Mouse (Mus musculus): Measurements from ENCODE around the gene Timeless. TPM values are rescaled to one million over a fixed set of nuclear protein-coding genes. Genes with fewer than 3 reads are reported as not detected.
"Not testable (repeated sequence)": the region's sequence is repeated elsewhere in the genome, so short reads cannot be mapped to it uniquely, and the experiment has no call there.

The Timeless gene
- polyA plus RNA-seq (2015; fragmentation: Nextera tagmentation; extraction: Ambion mirVana), result 32.2 and 34.0 TPM in 2 replicates

DNA sequence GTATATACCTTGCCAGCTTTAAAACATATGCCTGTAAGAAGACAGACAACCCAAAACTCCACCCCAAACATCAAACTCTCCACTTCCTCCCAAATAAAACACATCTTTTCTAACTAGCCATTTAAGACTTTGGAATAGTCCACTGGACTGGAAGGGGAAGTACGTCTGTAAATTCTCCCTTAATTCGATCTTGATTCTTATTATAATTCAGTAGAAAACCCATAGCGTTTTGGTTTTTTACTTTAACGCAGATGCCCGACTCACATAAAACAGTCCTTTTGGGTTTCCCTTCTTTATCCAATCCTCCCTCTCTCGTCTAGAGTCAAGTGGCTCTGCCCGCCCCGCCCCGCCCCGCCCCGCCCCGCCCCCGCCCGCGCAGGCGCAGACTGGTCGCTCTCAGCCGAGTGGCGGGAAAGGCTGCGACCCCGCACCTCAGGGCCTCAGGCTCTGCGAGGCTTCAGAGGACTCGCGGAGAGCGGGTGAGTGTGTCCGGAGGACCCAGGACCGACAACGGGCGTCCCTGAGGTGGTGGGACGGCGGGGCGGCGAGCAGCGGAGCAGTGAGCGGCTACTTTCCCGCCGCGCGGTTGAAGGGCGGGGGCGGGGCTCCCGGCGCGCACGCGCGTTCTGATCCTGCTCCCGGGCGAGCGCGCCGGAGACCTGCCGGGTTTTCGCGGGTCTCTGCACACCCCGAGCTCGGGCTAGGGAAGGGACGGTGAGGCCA is at the start of gene Timeless:
Timeless (plus strand) TSS at position 369 of the 723 bp plus-strand sequence.
- Histone ChIP-seq H3K4me2 (peak within 1 kb of the TSS; percentile 91), H3K4me1 (peaks cover 21% of the 10 kb centered on the region), H3K9ac (peak within 1 kb of the TSS; percentile 92), H3K27me3 (replicated peaks) (no peaks in the 10 kb centered on the region), H3K27ac (replicated peaks) (peak within 1 kb of the TSS; percentile 95), H3K4me3 (peak within 1 kb of the TSS; percentile 75), H3K9me3 (no peaks in the 10 kb centered on the region), H3K36me3 (peaks cover 11% of the 10 kb centered on the region; the same call in 1 of the 2 replicates)
- ATAC-seq (ENCODE audit: extremely low read depth, insufficient number of reproducible peaks, low FRiP score, low TSS enrichment), result peak; percentile 87
- under 1% methylated on average over 52 of the region's 58 CpGs for WGBS

DNA sequence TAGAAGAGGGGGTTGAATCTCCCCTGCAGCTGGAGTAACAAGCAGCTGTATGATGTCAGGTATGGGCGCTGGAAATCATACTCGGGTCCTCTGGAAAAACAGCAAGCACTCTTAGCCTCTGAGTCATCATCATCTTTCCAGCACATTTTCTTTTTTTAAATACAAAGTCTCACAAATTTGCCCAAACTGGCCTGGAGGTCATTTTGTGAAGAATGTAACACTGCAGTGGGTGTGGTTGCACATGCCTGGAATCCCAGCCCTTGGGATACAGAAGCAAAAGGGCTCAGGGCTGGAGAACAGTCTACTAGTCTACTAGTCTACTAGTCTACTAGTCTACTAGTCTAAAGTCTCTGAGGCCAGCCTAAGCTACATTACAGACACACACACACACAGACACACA is 47.6 kb upstream of the Timeless start:
- no peak overlapping the region for H3K27ac ChIP-seq (replicated peaks)

GRCm38 (mm10) chr10:128185277-128185940 is 46.5 kb upstream of the Timeless start:
- H3K9ac ChIP-seq, result no peak overlapping the region
- peaks cover 4% of the 10 kb centered on the region for H3K4me1 ChIP-seq
- no peaks in the 10 kb centered on the region for H3K27me3 ChIP-seq (replicated peaks)
- no peaks in the 10 kb centered on the region for H3K9me3 ChIP-seq
- ATAC-seq (ENCODE audit: extremely low read depth, insufficient number of reproducible peaks, low FRiP score, low TSS enrichment), result no peak
- WGBS, result 67% methylated on average over 6 of the region's 6 CpGs
- H3K4me3 ChIP-seq, result no peak overlapping the region
- no peaks in the 10 kb centered on the region for H3K36me3 ChIP-seq
- no peak overlapping the region for H3K27ac ChIP-seq (replicated peaks)
- no peak overlapping the region for H3K4me2 ChIP-seq

More for the DNA sequence above, 47.6 kb upstream of the Timeless start:
- no peak overlapping the region for H3K4me2 ChIP-seq
- WGBS, result 77% methylated on average over 2 of the region's 2 CpGs
- H3K4me1 ChIP-seq, result peaks cover 15% of the 10 kb centered on the region
- H3K27me3 ChIP-seq (replicated peaks), result no peaks in the 10 kb centered on the region
- no peaks in the 10 kb centered on the region for H3K36me3 ChIP-seq
- no peak overlapping the region for H3K9ac ChIP-seq
- no peak overlapping the region for H3K4me3 ChIP-seq
- no peaks in the 10 kb centered on the region for H3K9me3 ChIP-seq
- no peak for ATAC-seq (ENCODE audit: extremely low read depth, insufficient number of reproducible peaks, low FRiP score, low TSS enrichment)

- Histone ChIP-seq H3K4me1 (peaks cover 3% of the 10 kb centered on the region), H3K9me3 (no peaks in the 10 kb centered on the region), H3K4me3 (no peak overlapping the region), H3K9ac (no peak overlapping the region), H3K4me2 (no peak overlapping the region), H3K27me3 (replicated peaks) (no peaks in the 10 kb centered on the region), H3K36me3 (no peaks in the 10 kb centered on the region), H3K27ac (replicated peaks) (no peak overlapping the region)
- ATAC-seq (ENCODE audit: extremely low read depth, insufficient number of reproducible peaks, low FRiP score, low TSS enrichment), result no peak
- 51% methylated on average over 2 of the region's 2 CpGs for WGBS
Measured at GRCm38 (mm10) chr10:128185959-128186358, 45.9 kb upstream of the Timeless start.

- Histone ChIP-seq H3K9me3 (no peaks in the 10 kb centered on the region), H3K4me1 (peaks cover 3% of the 10 kb centered on the region; the same call in 1 of the 2 replicates), H3K27ac (replicated peaks) (0 out of 2 replicates have a peak overlapping the region, but pooled peaks have one; percentile 1), H3K4me3 (no peak overlapping the region), H3K36me3 (no peaks in the 10 kb centered on the region), H3K4me2 (no peak overlapping the region), H3K27me3 (replicated peaks) (no peaks in the 10 kb centered on the region), H3K9ac (no peak overlapping the region)
- no peak for ATAC-seq (ENCODE audit: extremely low read depth, insufficient number of reproducible peaks, low FRiP score, low TSS enrichment)
- 51% methylated on average over 5 of the region's 5 CpGs for WGBS
Measured at GRCm38 (mm10) chr10:128187181-128187605, 44.7 kb upstream of the Timeless start.

DNA sequence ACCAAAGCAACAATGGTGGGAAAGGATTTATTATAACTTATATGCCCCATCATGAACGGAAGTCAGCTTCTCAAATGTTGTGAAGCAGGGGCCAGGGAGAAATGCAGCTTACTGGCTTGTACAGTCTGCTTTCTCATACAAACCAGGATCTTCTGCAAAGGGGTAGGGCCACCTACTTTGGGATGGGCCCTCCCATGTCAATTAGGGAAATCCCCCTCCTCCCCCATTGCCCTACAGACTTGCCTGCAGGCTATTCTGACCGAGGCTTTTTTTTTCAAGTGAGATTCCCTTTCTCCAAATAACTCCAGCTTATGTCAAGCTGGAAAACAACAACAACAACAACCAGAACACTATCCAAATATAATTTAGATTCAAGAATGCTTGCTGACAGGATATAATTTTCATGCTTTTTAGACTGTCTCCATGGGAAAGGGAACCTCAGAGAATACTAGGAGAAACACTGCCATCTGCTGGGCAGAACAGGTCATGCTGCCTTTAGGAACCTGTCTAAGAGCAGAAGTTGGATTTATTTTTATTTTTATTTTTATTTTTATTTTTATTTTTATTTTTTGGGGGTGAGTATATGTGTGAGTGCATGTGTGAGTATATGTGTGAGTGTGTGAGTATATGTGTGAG is 43.5 kb upstream of the Timeless start:
- Histone ChIP-seq H3K4me1 (peaks cover 3% of the 10 kb centered on the region; the same call in 1 of the 2 replicates), H3K9me3 (no peaks in the 10 kb centered on the region), H3K4me2 (no peak overlapping the region), H3K9ac (no peak overlapping the region), H3K4me3 (no peak overlapping the region), H3K36me3 (no peaks in the 10 kb centered on the region), H3K27me3 (replicated peaks) (no peaks in the 10 kb centered on the region), H3K27ac (replicated peaks) (no peak overlapping the region)
- 49% methylated on average over 2 of the region's 2 CpGs for WGBS
- no peak for ATAC-seq (ENCODE audit: extremely low read depth, insufficient number of reproducible peaks, low FRiP score, low TSS enrichment)

DNA sequence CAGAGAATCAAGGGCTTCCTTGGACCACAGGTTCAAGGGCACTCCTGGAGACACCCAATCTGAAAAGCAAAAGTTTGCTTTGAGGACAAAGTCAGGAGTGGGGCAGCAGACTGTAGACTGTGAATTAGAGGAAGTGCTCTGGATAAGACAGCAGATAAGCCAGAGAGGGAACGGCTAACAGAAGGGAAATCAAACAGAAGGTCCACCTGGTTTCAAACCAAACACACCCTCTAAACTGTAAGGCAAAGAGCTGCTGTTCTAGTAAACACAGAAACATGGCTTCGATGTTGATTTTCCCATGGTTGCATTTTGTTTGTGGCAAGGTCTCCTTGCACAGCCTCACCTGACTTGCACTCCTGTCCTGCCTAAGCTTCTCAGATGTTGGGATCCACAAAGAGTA is 40.4 kb upstream of the Timeless start:
- Histone ChIP-seq H3K4me1 (peaks cover 12% of the 10 kb centered on the region), H3K36me3 (no peaks in the 10 kb centered on the region), H3K27me3 (replicated peaks) (peaks cover 19% of the 10 kb centered on the region), H3K9me3 (no peaks in the 10 kb centered on the region), H3K9ac (no peak overlapping the region), H3K4me3 (no peak overlapping the region), H3K27ac (replicated peaks) (no peak overlapping the region), H3K4me2 (no peak overlapping the region)
- 49% methylated on average over 2 of the region's 2 CpGs for WGBS
- no peak for ATAC-seq (ENCODE audit: extremely low read depth, insufficient number of reproducible peaks, low FRiP score, low TSS enrichment)

DNA sequence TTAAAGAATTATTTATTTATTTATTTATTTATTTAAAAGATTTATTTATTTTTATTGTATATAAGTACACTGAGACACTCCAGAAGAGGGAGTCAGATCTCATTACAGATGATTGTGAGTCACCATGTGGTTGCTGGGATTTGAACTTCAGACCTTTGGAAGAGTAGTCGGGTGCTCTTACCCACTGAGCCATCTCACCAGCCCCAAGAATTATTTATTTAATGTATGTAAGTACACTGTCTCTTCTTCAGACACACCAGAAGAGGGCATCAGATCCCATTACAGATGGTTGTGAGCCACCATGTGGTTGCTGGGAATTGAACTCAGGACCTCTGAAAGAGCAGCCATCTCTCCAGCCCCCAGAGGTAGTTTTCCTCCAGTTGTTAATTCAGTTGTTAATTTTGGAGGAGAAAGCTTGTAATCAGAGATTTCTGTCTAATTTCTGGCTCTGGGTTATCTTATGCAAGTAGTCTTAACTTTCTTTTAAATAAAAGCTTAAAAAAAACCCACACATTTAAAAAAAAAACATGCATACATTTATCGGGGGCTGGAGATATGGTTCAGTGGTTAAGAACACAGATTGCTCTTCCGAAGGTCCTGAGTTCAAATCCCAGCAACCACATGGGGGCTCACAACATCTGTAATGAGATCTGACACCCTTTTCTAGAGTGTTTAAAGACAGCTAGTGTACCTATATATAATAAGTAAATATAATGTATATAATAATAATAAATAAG is 39.7 kb upstream of the Timeless start:
- not testable (repeated sequence) for ATAC-seq (ENCODE audit: extremely low read depth, insufficient number of reproducible peaks, low FRiP score, low TSS enrichment); H3K4me3 ChIP-seq; H3K27ac ChIP-seq (replicated peaks); H3K36me3 ChIP-seq; H3K9ac ChIP-seq; H3K9me3 ChIP-seq; H3K4me2 ChIP-seq
- WGBS, result 89% methylated on average over 3 of the region's 3 CpGs
- peaks cover 26% of the 10 kb centered on the region for H3K27me3 ChIP-seq (replicated peaks)
- peaks cover 12% of the 10 kb centered on the region for H3K4me1 ChIP-seq

DNA sequence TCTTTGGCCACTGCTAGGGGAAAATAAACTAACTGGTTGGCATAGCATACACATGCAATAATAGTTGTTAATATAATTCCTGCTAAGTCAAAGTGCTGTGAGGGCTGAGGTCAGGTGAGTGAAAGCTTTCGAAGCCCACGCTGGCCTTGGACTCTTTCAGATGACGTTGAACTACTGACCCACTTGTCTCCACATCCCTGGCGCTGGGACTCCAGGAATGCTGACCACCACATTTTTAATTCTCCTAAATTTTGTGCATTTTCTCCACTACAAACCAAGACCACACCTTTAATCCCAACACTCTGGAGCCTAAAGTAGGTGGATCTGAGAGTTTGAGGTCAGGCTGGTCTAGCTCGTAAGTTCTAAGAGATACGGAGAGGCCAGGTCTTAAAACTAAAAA is 38.8 kb upstream of the Timeless start:
- H3K4me2 ChIP-seq, result peak overlapping the region; percentile 99
- ATAC-seq (ENCODE audit: extremely low read depth, insufficient number of reproducible peaks, low FRiP score, low TSS enrichment), result no peak
- WGBS, result 88% methylated on average over 6 of the region's 6 CpGs
- H3K27me3 ChIP-seq (replicated peaks), result peaks cover 26% of the 10 kb centered on the region
- H3K36me3 ChIP-seq, result no peaks in the 10 kb centered on the region
- peaks cover 12% of the 10 kb centered on the region for H3K4me1 ChIP-seq
- no peak overlapping the region for H3K27ac ChIP-seq (replicated peaks)
- no peak overlapping the region for H3K9ac ChIP-seq
- no peaks in the 10 kb centered on the region for H3K9me3 ChIP-seq
- H3K4me3 ChIP-seq, result no peak overlapping the region

- Histone ChIP-seq H3K4me2 (peak within 1 kb of the TSS; percentile 99), H3K4me1 (peaks cover 9% of the 10 kb centered on the region), H3K9ac (peak within 1 kb of the TSS; percentile 82), H3K27me3 (replicated peaks) (peaks cover 32% of the 10 kb centered on the region), H3K9me3 (no peaks in the 10 kb centered on the region), H3K36me3 (no peaks in the 10 kb centered on the region), H3K4me3 (peak within 1 kb of the TSS; percentile 78), H3K27ac (replicated peaks) (peak within 1 kb of the TSS; percentile 62)
- ATAC-seq (ENCODE audit: extremely low read depth, insufficient number of reproducible peaks, low FRiP score, low TSS enrichment), result peak; percentile 93
- WGBS, result under 1% methylated on average over 46 of the region's 46 CpGs
Measured at GRCm38 (mm10) chr10:128194024-128194550, 37.8 kb upstream of the Timeless start, which contains the start of gene Gls2. Gene Gls2, plus strand, starts transcription at chr10:128194457.
